ENCODE assay signal across 8 mouse cellular contexts in the genomic region with DNA sequence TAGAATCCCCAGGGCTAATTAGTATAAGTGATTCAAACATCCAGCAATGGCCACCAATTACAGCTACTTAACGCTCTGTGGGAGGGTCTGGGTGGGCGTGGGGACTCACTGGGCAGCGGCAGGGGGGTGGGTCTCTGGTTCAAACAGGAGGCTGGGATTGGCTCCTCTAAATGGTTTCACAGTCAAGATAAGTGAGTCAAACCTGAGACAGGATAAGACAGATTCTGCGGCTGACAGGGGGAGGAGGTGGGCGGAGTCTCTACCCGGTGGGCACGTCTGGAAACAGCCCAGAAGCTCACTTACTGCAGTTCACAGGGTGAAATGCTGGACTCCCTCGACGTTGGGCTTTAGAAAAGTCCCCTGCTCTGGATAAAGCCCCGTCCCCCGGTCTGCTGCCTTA.
DNase-seq lines count a peak whose midpoint lies in the region; ATAC-seq and TF ChIP-seq lines count a peak whose summit lies in the region.

No protein-coding gene starts in this region.

- no peak overlapping the region for H3K4me3 ChIP-seq in kidney, embryonic 15.5 days (replicated peaks)
- no peak overlapping the region for H3K4me3 ChIP-seq in limb, embryonic 15.5 days

- H3K4me1 ChIP-seq in kidney, embryonic 15.5 days: peaks cover 25% of the 10 kb centered on the region
- H3K4me1 ChIP-seq in limb, embryonic 15.5 days: peaks cover 23% of the 10 kb centered on the region

- ATAC-seq in kidney, embryonic 15.5 days (replicated peaks; ENCODE audit: low FRiP score): no peak
- ATAC-seq in limb, embryonic 15.5 days (ENCODE audit: insufficient number of reproducible peaks, low FRiP score, low TSS enrichment, low read depth): no peak

- TF ChIP-seq POLR2A in brain, embryonic 14.5 days (IDR thresholded peaks at IDR 0.05; ENCODE audit: borderline replicate concordance, extremely low read depth, insufficient read depth, insufficient read length, poor library complexity, severe bottlenecking): no peak

- H3K9ac ChIP-seq in kidney, embryonic 15.5 days: no peak overlapping the region
- no peak overlapping the region for H3K9ac ChIP-seq in limb, embryonic 15.5 days

- WGBS in kidney, embryonic 15.5 days: 7% methylated on average over 11 of the region's 11 CpGs
- 5% methylated on average over 11 of the region's 11 CpGs for WGBS in limb, embryonic 15.5 days

- no peaks in the 10 kb centered on the region for H3K27me3 ChIP-seq in kidney, embryonic 15.5 days
- H3K27me3 ChIP-seq in limb, embryonic 15.5 days: no peaks in the 10 kb centered on the region

- TF ChIP-seq CTCF in brain, embryonic 14.5 days (IDR thresholded peaks at IDR 0.05; ENCODE audit: borderline replicate concordance, extremely low read depth, insufficient read depth, insufficient read length): no peak

- H3K36me3 ChIP-seq in kidney, embryonic 15.5 days: no peaks in the 10 kb centered on the region
- no peaks in the 10 kb centered on the region for H3K36me3 ChIP-seq in limb, embryonic 15.5 days

- no peaks in the 10 kb centered on the region; the same call in 1 of the 2 replicates for H3K9me3 ChIP-seq in kidney, embryonic 15.5 days (replicated peaks)
- H3K9me3 ChIP-seq in limb, embryonic 15.5 days: no peaks in the 10 kb centered on the region

- DNase-seq in kidney, adult 11 months: no peak
- peak; percentile 47 for DNase-seq in CD4-positive helper T cell, adult 2 months (ENCODE audit: low read depth, low spot score)
- peak; percentile 28 for DNase-seq in brain, embryonic 14.5 days (ENCODE audit: low read depth)
- no peak for DNase-seq in cerebellum, adult 11 months
- no peak for DNase-seq in ovary, postnatal 10 days (ENCODE audit: low spot score)
- no peak for DNase-seq in gastrocnemius, adult 8-10 months (ENCODE audit: low spot score in 2 of 2)

- peak overlapping the region; percentile 28 for H3K4me2 ChIP-seq in kidney, embryonic 15.5 days
- peak overlapping the region; percentile 24; the same call in 1 of the 2 replicates for H3K4me2 ChIP-seq in limb, embryonic 15.5 days

- H3K27ac ChIP-seq in kidney, embryonic 15.5 days: no peak overlapping the region
- no peak overlapping the region for H3K27ac ChIP-seq in limb, embryonic 15.5 days

Comparison
In these comparisons a context has a peak if more than half of its experiments do, and no peak if none do; other contexts are left out.
1. DNase-seq: peak in CD4-positive helper T cell, adult 2 months (single experiment) and brain, embryonic 14.5 days (single experiment); none in kidney, adult 11 months (single experiment), cerebellum, adult 11 months (single experiment), ovary, postnatal 10 days (single experiment) and gastrocnemius, adult 8-10 months (0 of 2).